Mouse (Mus musculus): ENCODE results near the gene 1700123K08Rik.
A peak's percentile ranks its signal among the peaks of the same experiment; 100 is the strongest.
"Not testable (repeated sequence)": the region's sequence is repeated elsewhere in the genome, so short reads cannot be mapped to it uniquely, and the experiment has no call there.

The 1700123K08Rik gene

GRCm38 (mm10) chr5:138564612-138565011 is at the start of gene 1700123K08Rik:
TSS of gene 1700123K08Rik (minus strand) at chr5:138564712.
- not testable (repeated sequence) for DNase-seq (ENCODE audit: low spot score in 2 of 2)

GRCm38 (mm10) chr5:138587396-138587795 is 22.9 kb upstream of the 1700123K08Rik start:
- no peak for DNase-seq (ENCODE audit: low spot score in 2 of 2)

GRCm38 (mm10) chr5:138571623-138572022 is 7.1 kb upstream of the 1700123K08Rik start:
- peak in 1 of 2 experiments; percentile 4 for DNase-seq (ENCODE audit: low spot score in 2 of 2)

GRCm38 (mm10) chr5:138552718-138553117 is 11.8 kb downstream of the 1700123K08Rik start:
- DNase-seq (ENCODE audit: low spot score in 2 of 2): no peak

GRCm38 (mm10) chr5:138532491-138532890 is 32.0 kb downstream of the 1700123K08Rik start:
- no peak for DNase-seq (ENCODE audit: low spot score in 2 of 2)
